Comparison of ENCODE assay signal across 32 mouse cellular contexts in the genomic region with DNA sequence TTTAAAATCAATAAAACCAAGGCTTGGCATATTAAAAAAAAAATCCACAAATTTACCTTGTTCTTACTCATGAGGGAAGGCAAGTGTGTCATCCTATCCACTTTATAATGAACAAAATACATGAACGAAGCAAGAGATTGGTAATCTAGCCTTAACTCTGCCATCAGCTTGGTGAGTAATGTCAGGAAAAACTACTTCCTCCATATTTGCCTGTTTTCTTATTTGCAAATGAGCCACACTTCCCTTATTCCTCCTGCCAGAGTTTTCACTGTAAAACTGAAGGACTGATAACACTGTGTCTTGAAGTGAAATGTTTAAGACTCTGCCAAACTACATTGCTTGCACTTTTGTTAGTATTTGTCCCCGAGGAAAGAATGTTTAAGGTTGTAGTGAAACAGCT.
"Had no signal": no experiment of that assay in that cellular context is flagged by ENCODE, and none has a peak within 500 bp of the region (broad histone marks: within the 10 kb centered on the region; RNA-seq: fewer than 3 reads in every experiment).

No protein-coding gene starts in this region.

- H3K4me2 ChIP-seq: heart, embryonic 12.5 days; heart, embryonic 13.5 days; heart, embryonic 15.5 days; hindbrain, embryonic 12.5 days; hindbrain, embryonic 13.5 days; intestine, embryonic 15.5 days; kidney, embryonic 15.5 days had no signal

- H3K27me3 ChIP-seq: heart, embryonic 12.5 days; heart, embryonic 13.5 days; heart, embryonic 15.5 days; hindbrain, embryonic 12.5 days; hindbrain, embryonic 13.5 days; hindbrain, embryonic 15.5 days; intestine, embryonic 15.5 days; kidney, embryonic 15.5 days had no signal

- H3K36me3 ChIP-seq: heart, embryonic 12.5 days; heart, embryonic 13.5 days; heart, embryonic 15.5 days; hindbrain, embryonic 12.5 days; hindbrain, embryonic 13.5 days; hindbrain, embryonic 15.5 days; intestine, embryonic 15.5 days; kidney, embryonic 15.5 days had no signal

- H3K9ac ChIP-seq: heart, embryonic 12.5 days; heart, embryonic 13.5 days; heart, embryonic 15.5 days; hindbrain, embryonic 12.5 days; hindbrain, embryonic 13.5 days; hindbrain, embryonic 14.5 days; hindbrain, embryonic 15.5 days; intestine, embryonic 15.5 days; kidney, embryonic 15.5 days had no signal

- H3K27ac ChIP-seq: heart, embryonic 13.5 days; heart, embryonic 15.5 days; hindbrain, embryonic 12.5 days; hindbrain, embryonic 13.5 days; hindbrain, postnatal 0 days; intestine, embryonic 15.5 days; kidney, embryonic 15.5 days; kidney, postnatal 0 days; layer of hippocampus, adult 2 months; left cerebral cortex, adult 2 months had no signal

- H3K4me3 ChIP-seq: heart, embryonic 12.5 days; heart, embryonic 13.5 days; heart, embryonic 15.5 days; hindbrain, embryonic 12.5 days; hindbrain, embryonic 13.5 days; hindbrain, embryonic 15.5 days; intestine, embryonic 15.5 days; kidney, embryonic 15.5 days; layer of hippocampus, adult 2 months; left cerebral cortex, adult 2 months had no signal

- DNase-seq: heart, postnatal 10 days; heart, postnatal 14 days; heart, postnatal 36 days; heart, postnatal 4 days; kidney, adult 11 months; kidney, adult 18-20 months; kidney, adult 2 months; kidney, adult 8-10 months; kidney, adult 9 months; kidney, postnatal 10 days; kidney, postnatal 14 days; kidney, postnatal 25 days; kidney, postnatal 36 days; kidney, postnatal 4 days; layer of hippocampus, adult 9-11 months; layer of hippocampus, postnatal 36 days had no signal

- H3K4me1 ChIP-seq: heart, embryonic 12.5 days; heart, embryonic 13.5 days; heart, embryonic 15.5 days; hindbrain, embryonic 12.5 days; intestine, embryonic 15.5 days; kidney, embryonic 15.5 days had no signal

- H3K9me3 ChIP-seq: heart, embryonic 12.5 days; heart, embryonic 13.5 days; heart, embryonic 15.5 days; hindbrain, embryonic 12.5 days; hindbrain, embryonic 13.5 days; hindbrain, embryonic 15.5 days; intestine, embryonic 15.5 days; kidney, embryonic 15.5 days had no signal

- ATAC-seq: hindbrain, postnatal 0 days; inflammation-experienced regulatory T-cells, adult 6 months; intestine, embryonic 15.5 days; intestine, embryonic 16.5 days; intestine, postnatal 0 days had no signal
